Mouse (Mus musculus) left cerebral cortex, postnatal 10 days (tissue): ENCODE measurements around the gene Rsph6a. TPM values are rescaled to one million over a fixed set of nuclear protein-coding genes. Genes with fewer than 3 reads are reported as not detected.
"Not testable (repeated sequence)": the region's sequence is repeated elsewhere in the genome, so short reads cannot be mapped to it uniquely, and the experiment has no call there.

ENCODE experiments used
- DNase-seq, 2 experiments: peaks; one replicate each; pipeline ENCODE4 v3.0.0; 2021 to 2022; ENCODE audit warnings: low spot score in 2 of 2, mixed read lengths in 1 of 2; ENCODE audit errors: extremely low spot score in 1 of 2
- intact Hi-C: fragments of 180-260 bp; cut with DNase I; formaldehyde crosslinking; loops from one replicate; pipeline ENCODE4 v1.15.1; 2025
- total RNA-seq, 2 experiments: library from RNA; stranded (reverse); gene quantifications; 2 replicates each; pipeline ENCODE4 v1.2.3; 2021

Gene Rsph6a
- total RNA-seq, 2 experiments from 2014 or later: 0.22 to 0.41 TPM

DNA sequence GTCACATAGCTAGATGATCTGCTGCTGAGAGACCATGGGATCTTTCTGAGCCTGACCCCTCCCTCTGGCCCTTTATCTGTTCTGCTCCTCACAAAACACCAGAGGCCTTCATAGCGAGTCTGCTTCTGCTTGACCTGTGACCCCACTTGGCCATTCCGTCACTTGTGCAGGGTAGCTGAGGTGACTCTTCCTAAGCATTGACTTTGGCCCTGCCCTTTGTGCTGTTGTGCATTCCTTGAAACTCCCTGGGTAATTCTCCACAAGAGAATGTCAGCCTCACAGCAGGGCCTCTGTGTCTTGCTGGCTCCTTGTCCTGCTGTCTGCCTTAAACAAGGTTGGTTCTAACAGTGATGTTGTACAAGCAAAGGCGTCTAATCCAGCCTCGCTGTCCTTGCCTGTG lies 22.8 kb upstream of the Rsph6a start:
- intact Hi-C loops: loop anchor here (5.0 kb wide), 1 partner anchor 41 kb away; no protein-coding TSS in a partner anchor
- DNase-seq: no peak

DNA sequence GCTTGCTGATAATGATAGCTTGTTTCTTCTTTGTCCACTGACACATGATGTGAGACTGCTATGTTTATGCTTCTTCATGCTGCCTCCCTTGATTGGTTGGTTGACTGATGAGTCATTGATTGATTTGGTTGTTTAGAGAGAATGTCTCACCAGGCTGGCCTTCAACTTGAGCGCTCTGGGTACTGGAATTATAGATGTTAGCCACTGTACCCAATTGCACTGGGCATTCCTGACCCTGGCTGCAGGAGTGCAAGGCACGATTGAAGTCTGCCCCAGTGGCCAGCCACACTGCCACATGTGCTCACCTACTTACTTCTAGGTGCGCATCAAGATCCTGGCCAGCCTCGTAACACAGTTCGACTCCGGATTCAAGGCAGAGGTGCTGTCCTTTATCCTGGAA lies 9.9 kb upstream of the Rsph6a start:
- no peak for DNase-seq
- intact Hi-C loops: no loop called here

DNA sequence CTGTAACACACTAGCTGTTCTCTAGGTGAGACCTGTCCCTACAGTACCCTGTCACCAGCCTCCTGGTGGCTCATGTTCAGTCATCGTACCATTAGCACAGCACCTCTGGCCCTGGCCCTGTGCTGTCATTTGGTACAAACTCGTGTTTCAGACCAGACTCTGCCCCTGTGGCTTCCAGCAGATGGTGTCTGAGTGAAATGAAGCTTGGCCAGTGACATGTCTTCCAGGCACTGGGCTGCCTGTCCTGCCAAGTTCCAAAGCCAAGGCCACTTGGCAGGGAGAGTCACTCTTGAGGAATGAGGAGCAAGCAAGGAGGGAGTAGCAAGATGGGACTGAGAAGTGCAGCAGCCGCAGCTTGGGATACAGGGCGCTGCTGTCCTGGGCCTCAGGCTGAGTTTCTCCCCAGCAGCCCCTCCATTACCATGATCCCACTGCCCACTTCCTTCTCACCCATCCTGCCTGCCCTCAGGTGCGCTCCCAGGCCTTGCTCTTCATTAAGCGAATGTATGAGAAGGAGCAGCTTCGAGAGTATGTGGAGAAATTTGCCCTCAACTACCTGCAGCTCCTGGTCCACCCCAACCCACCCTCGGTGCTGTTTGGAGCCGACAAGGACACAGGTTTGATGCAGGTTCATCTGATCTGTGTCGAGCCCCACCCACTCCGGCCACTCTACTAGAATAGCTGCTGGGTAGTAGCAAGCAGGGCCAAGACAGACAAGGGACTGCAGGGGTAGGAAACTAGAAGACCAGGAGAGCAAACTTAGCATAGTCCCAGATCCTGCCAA lies 8.0 kb upstream of the Rsph6a start:
- no peak for DNase-seq
- intact Hi-C loops: no loop called here

DNA sequence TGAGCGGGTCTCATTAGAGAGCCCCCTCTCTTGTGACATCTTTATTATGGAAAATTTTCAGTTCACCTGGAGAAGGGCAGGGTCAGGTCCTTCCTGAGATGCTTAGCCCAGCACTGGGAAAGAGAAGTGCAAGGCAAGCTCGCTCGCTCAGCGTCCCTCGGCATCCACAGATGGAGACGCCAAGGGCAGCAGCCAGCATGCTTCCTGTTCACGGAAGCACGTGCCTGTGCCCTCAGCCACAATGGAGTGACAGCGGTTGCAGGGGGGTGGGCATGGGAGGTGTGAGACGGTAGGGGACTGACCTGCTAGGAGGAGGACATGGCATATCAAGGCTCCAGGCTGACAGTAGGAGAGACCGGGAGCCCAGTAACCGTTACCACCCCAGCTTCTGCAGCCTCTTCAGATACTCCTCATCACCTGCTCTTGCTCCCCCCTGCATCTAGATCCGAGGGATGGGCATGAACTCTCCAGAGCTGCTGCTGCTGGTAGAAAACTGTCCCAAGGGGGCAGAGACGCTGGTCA lies 6.4 kb upstream of the Rsph6a start:
- intact Hi-C loops: no loop called here
- DNase-seq: no peak

DNA sequence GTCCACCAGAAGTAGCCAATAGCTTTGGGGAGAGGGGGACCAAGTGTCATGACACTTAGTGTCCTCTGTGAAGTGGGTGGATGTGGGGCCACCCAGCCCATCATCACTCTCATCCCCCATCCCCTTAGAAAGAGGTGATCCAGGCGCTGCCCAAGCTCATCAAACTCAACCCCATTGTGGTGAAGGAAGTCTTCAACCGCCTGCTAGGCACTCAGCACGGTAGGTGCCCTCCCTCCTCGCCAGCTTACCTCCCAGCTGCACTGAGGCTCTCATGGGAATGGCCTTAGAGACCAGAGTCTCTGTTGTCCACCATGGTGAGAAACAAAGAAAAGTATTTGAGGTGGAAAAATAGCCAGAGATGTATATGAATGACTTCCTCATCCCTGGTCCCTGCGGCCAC lies 5.2 kb upstream of the Rsph6a start:
- intact Hi-C loops: no loop called here
- DNase-seq: no peak

DNA sequence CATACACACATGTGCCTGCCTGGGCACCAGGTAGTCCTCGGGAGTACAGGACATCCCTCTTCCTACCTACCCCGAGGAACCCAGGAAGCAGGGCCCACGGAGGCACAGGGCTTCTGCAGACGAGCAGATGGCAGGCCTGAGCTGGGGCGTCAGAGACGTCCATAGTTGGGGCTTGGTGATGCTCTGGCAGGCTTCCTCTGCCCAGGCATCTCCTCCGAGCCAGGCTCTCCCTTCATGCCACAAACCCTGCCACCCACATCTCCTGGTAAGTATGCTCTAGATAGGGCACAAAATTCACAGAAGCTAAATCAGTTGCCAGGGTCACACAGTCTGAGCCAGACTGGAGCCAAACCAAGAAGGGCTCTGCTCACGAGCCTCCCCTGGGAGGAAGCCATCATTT lies 4.3 kb upstream of the Rsph6a start:
- no peak for DNase-seq
- intact Hi-C loops: no loop called here

DNA sequence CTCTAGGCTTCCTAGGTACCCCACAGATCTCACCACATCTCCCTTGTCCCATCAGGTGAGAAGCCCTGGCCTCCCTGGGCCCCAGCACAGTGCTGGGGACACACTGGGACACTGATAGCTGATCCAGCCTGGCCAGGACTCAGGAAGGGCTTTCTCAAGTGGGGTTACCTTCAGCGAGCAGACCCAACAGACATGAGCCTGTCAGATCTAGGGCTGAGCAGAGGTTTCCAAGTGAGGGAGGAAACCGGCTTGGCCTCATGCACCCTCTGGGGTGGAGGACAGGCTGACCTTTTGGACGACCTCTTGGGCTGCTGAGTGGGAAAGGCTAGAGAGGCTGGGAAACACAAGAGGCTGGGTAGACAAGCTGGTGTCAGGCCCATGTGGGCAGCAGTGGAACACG lies 3.3 kb upstream of the Rsph6a start:
- intact Hi-C loops: no loop called here
- no peak for DNase-seq

DNA sequence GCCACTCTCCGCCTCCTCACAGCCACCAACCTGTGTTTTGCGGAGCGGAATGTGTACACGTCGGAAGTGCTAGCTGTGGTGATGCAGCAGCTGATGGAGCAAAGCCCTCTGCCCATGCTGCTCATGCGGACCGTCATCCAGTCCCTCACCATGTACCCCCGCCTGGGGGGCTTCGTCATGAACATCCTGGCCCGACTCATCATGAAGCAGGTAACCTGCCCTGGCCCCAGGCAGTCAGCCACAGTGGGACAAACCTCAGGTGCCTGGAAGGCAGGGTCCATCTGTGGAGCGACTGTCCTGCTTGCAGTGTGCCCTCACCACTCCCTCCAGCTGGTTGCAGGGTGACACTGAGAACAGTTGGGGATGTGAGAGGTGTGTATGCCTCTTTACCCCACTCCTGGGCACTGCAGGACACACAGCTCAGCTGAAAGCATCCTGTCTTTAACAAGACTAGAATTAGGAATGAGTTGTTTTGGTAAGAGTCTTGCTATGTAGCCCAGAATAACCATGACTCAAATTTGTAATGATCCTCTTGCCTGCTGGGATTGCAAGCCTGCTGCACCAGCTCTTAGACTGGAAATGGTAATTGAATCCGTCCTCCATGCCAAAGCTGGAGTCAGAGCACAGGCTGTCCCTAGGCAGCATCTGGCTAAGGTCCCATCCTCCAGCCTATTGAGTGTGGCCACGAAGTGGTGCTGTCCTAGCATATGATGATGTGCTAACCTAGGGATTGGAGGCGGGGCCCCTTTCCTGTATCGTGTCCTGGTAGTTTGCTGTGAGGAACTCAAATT lies 1.9 kb upstream of the Rsph6a start:
- peak; percentile 58 to 62 for DNase-seq
- intact Hi-C loops: no loop called here

DNA sequence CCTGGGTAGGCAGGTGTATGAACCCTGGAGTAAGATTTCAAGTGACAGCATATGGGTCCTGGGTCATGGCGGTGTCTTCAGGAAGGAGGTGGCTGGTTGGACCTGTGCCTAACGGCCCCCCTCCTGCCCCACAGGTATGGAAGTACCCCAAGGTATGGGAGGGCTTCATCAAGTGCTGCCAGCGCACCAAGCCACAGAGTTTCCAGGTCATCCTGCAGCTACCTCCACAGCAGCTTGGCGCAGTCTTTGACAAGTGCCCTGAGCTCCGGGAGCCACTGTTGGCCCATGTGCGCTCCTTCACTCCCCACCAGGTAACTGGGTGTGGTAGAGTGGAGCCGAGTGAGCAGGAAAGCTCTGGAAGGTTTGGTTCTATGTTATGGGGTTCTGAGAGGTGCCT lies 1.4 kb upstream of the Rsph6a start:
- intact Hi-C loops: no loop called here
- no peak for DNase-seq

DNA sequence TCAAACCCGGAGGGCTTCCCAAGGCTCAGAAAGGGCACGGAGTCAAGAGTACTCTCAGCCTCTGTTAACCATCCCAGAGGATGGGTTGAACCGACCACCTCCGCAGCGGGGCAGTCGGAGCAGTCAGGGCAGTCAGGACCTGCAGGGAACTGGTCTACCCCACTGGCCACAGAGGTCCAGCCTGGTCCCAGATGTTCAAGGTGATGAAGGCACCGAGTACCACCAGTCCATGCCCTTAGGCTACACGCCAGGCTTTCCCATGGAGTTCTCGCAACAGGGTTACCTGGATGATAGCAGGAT lies 237 bp downstream of the Rsph6a start:
- intact Hi-C loops: no loop called here

DNA sequence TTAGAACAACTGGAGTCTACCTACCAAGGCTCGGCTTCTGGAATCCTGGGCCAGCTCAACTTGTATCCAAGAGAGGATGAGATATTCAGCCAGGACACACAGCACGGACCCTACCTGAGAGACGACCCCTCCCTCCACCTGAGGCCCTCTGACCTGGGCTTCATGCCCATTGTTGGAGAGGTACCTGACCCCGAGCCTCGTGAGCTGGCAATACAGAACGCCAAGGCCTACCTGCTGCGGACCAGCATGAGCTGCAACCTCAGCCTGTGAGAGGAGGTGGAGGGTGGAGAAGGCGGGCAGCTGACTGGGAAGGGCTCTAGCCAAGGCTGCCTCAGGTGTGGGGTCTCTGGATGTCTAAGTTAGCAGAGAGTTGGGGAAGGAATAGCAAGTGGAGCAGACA lies 618 bp downstream of the Rsph6a start:
- intact Hi-C loops: no loop called here
- no peak for DNase-seq

More for the DNA sequence above, 237 bp downstream of the Rsph6a start:
- DNase-seq: no peak

DNA sequence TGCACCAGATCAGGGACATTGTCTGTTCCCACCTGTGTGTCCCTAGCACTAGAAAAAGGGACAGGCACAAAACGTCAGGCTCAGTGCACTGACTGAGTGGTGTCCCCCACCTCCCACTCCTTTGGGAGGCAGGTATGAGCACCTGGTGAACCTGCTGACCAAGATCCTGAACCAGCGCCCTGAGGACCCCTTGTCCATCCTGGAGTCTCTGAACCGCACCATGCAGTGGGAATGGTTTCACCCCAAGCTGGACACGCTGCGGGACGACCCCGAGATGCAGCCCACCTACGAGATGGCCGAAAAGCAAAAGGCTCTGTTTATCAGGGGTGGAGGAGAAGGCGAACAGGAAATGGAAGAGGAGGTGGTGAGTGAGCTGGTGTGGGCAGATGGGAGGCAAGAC lies 2.9 kb downstream of the Rsph6a start:
- intact Hi-C loops: no loop called here
- no peak for DNase-seq

DNA sequence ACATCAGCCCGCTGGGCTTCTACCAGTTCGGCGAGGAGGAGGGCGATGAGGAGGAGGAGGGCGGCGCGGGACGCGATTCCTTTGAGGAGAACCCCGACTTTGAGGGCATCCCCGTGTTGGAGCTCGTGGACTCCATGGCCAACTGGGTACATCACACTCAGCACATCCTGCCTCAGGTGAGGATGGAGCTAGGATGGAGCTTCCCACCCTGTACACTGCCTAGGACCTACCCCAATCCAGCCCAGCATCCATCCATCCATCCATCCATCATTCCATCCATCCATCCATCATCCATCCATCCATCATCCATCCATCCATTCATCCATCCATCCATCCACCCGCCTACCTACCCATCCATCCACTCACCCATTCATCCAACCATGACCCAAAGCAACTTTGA lies 11.4 kb downstream of the Rsph6a start:
- intact Hi-C loops: loop anchor here (5.0 to 10.0 kb wide), 2 partner anchors 41 to 149 kb away; partner anchors contain the start of gene Gpr4
- no peak for DNase-seq

DNA sequence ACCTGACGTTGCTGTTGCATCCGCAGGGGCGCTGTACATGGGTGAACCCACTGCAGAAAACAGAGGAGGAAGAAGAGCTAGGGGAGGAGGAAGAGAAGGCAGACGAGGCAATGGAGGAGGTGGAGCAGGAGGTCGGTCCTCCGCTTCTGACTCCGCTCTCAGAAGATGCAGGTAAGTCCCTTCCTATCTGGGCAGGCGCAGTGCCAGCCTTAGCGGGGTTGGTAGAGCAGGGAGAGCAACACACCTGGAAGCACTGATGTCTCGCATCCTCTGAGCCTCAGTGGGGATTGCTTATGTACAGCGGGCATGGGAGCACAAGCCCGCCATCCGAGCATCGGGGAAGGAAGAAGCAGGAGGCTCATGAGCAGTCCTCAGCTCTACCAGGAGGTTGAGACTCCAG lies 12.6 kb downstream of the Rsph6a start:
- intact Hi-C loops: loop anchor here (5.0 to 10.0 kb wide), 2 partner anchors 40 to 148 kb away; partner anchors contain the start of gene Gpr4
- peak in 1 of 2 experiments; percentile 43 for DNase-seq

DNA sequence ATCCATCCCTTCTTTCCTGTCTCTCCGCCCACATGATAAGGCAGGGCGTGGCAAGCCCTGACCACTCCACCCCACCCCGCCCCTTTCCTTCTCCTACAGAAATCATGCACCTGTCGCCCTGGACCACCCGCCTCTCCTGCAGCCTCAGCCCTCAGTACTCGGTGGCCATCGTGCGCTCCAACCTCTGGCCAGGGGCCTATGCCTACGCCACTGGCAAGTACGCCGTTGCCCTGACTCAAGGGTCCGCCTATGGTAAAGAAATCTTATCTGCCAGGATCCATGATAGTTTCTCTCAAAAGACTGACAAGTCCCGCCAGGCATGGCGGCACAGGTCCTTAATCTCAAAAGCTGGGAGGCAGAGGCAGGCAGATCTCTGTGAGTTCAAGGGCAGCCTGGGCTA lies 13.4 kb downstream of the Rsph6a start:
- intact Hi-C loops: loop anchor here (5.0 to 10.0 kb wide), 2 partner anchors 39 to 147 kb away; partner anchors contain the start of gene Gpr4
- DNase-seq: peak in 1 of 2 experiments; percentile 48

DNA sequence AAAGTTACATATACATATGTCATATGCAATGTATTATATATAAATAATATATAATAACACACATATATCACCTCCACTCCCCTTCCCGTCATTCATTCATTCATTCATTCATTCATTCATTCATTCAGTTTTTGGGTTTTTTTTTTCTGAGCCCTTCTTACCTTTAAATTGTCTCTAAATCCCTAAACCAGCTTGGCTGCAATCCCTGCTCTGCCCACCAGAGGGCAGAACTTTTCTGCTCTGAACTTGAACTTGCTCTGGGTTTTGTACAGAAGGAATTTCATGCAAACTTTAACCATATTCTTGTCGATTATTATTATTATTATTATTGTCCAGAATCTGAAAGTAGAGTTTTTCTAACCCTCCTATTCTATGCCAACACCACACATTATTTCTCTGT lies 14.2 kb downstream of the Rsph6a start:
- intact Hi-C loops: loop anchor here (5.0 to 10.0 kb wide), 2 partner anchors 39 to 146 kb away; partner anchors contain the start of gene Gpr4
- peak in 1 of 2 experiments; percentile 57 for DNase-seq

DNA sequence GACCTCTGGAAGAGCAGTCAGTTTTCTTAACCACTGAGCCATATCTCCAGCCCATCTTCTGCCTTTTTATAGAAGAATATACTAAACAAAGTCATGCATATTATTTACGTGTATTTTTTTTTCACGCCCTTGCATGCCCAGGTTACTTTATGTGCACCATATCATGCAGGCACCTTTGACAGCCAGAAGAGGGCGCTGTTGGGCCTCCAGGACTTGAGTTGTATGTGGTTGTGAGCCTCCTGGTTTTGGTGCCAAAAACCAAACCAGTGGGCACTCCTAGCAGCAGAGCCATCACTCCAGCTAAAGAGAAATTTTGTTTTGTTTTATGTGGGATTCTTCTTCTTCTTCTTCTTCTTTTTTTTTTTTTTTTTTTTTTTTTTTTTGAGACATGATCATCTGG lies 15.0 kb downstream of the Rsph6a start:
- intact Hi-C loops: loop anchor here (5.0 to 10.0 kb wide), 2 partner anchors 38 to 145 kb away; partner anchors contain the start of gene Gpr4

DNA sequence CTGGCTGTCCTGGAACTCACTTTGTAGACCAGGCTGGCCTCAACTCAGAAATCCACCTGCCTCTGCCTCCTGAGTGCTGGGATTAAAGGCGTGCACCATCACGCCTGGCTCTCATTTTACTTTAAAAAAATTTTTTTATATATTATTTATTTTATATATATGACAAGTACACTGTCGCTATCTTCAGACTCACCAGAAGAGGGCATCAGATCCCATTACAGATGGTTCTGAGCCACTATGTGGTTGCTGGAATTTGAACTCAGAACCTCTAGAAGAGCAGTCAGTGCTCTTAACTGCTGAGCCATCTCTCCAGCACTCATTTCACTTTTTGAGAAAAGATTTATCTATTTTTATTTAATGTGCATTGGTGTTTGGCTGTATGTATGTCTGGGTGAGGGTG lies 16.5 kb downstream of the Rsph6a start:
- intact Hi-C loops: loop anchor here (5.0 kb wide), 1 partner anchor 39 kb away; no protein-coding TSS in a partner anchor
- not testable (repeated sequence) for DNase-seq

More for the DNA sequence above, 15.0 kb downstream of the Rsph6a start:
- peak in 1 of 2 experiments; percentile 33 for DNase-seq

DNA sequence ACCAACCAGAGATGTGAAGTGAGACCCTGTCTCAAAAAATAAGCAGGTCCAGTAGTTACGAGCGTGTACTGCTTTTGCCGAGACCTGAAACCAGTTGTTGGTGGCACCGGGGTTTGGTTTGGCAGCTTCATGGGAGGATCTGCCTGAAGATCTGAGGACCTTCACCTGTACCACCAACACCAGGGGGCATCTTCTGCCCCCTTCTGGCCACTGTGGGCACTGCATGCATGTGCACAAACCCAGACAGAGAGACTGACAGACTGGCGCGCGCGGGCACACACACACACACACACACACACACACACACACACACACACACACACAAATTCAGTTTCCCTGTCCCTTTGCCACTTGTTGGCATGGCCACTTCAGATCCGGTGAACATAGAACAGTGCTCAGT lies 19.0 kb downstream of the Rsph6a start:
- intact Hi-C loops: loop anchor here (5.0 kb wide), 1 partner anchor 41 kb away; no protein-coding TSS in a partner anchor
- peak in 1 of 2 experiments; percentile 54 for DNase-seq
